Mouse (Mus musculus) cerebellum, adult (tissue): Measurements from ENCODE around the gene Dgat2.

Experiments
- ATAC-seq: cut with Nextera tagmentation; 2 replicates; pipeline ENCODE4 v1.9.2; 2017; ENCODE audit warnings: mild to moderate bottlenecking, moderate library complexity, mixed read lengths; ENCODE audit not compliant: insufficient number of reproducible peaks, low FRiP score, low TSS enrichment

Gene Dgat2

GRCm38 (mm10) chr7:99141919-99142606 lies 40.5 kb downstream of the Dgat2 start:
- no peak for ATAC-seq

DNA sequence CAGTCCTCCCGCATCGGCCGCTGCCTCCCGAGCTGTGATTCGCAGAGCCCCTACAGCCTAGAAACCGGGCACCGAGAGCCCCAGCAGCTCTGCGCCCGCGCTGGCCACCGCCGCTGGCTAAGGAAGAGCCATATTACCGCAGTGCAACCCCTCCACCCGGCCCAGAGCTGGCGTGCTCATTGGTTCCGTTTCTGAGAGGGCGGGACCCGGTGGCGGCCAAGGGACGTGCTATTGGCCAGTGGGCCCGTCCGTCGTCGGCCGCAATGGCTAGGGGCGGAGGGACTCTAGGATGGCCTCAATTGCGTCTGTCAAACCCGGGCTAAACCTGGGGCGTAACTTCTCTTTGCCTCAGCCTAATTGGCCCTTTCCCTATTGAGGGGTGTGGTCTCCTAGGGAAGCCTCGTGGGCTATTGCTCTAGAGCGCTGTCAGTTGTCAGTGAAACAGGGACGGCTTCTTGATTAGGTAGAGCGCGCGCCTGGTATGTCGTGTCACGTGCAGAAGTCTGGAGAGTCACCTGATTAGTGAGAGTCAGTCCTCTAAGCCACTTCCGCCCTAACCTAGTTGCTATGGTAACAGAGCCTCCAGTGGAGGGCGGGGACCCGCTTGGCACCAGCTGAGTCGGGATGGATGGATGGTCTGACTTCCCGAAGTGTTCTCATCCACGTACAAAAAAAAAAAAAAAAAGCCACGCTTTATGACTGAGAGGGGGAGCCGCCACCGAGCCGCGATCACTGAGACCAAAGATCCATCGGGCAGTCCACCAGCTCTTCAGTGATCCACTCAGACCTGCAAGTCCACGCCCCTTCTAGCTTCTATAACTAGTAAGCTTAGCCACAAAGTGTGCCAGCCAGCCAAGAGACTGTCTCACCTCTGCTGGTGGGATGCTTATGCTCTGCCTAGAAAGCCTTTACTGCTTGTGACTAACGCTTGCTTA lies 41.3 kb downstream of the Dgat2 start, which contains the start of gene Uvrag:
Gene Uvrag (minus strand): TSS at position 158 of the 935 bp plus-strand sequence.
- ATAC-seq, result peak; percentile 97

DNA sequence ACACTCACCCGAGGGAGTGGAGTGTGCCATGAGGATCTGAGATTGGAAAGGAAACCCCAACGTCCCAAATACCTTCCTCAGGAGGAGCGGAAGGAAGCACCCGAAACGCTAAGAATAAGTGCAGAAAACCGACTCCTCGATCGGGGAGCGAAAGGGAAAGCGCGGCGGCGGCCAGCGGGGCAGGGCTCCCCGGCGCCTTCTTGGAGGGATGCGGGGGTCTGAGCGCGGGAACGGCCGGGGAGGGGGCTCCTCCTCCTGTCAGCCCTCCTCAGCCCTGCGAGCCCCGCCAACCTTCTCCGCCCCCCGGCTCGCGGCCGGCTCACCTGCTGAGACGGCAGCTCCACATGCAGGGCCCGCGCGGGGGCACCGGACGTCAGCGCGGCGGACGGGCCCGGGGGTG lies 42.0 kb downstream of the Dgat2 start:
- no peak for ATAC-seq

DNA sequence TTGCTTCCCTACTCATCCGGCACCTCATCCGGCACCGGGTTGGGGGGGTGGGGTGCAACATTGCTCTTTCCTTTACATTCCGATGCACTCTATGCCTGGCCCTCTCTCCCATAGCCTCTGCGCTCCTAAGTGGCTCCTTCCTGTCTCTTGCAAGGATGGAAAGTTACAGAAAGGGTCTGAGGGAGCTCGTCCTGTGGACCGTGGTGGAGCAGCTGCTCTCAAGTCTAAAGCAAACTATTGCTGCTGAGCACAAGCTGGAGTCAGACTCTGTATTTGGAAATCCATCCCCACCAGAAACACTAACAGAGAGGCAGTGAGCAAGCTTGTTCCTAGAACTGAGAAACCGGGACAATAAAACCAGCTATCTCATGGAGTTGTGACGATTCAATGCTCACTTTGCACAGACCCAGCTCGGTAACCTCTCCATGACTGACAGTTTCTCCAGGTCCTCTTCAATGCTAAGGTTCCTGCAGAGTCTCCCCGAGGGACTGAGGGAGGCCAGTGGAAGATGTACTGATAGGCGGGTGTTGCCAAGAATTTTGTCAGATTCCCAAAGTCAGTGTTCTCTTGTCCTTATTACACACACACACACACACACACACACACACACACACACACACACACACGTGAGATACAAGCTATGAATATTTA lies 42.6 kb downstream of the Dgat2 start:
- no peak for ATAC-seq

DNA sequence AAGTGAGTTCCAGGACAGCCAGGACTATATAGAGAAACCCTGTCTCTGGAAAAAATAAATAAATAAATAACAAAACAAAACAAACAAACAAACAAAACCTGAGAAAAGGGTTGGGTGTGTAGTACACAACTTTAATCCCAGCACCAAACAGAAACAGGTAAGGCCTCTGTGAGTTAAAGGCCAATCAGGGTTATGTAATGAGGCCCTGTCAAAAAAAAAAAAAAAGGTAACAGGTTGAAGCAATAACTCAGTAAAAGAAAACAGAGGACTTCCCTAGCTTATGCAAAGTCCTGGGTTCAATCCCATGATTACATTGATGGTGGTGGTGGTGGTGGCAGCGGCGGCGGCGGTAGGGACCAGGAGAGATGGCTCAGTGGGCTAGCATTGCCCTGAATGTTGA lies 45.0 kb downstream of the Dgat2 start:
- ATAC-seq, result no peak

GRCm38 (mm10) chr7:99136789-99137188 lies 45.7 kb downstream of the Dgat2 start:
- ATAC-seq, result no peak

GRCm38 (mm10) chr7:99133811-99134402 lies 48.6 kb downstream of the Dgat2 start:
- no peak for ATAC-seq

GRCm38 (mm10) chr7:99132597-99132996 lies 49.9 kb downstream of the Dgat2 start:
- no peak for ATAC-seq

GRCm38 (mm10) chr7:99131819-99132353 lies 50.6 kb downstream of the Dgat2 start:
- no peak for ATAC-seq

GRCm38 (mm10) chr7:99128965-99129364 lies 53.6 kb downstream of the Dgat2 start:
- ATAC-seq, result no peak

DNA sequence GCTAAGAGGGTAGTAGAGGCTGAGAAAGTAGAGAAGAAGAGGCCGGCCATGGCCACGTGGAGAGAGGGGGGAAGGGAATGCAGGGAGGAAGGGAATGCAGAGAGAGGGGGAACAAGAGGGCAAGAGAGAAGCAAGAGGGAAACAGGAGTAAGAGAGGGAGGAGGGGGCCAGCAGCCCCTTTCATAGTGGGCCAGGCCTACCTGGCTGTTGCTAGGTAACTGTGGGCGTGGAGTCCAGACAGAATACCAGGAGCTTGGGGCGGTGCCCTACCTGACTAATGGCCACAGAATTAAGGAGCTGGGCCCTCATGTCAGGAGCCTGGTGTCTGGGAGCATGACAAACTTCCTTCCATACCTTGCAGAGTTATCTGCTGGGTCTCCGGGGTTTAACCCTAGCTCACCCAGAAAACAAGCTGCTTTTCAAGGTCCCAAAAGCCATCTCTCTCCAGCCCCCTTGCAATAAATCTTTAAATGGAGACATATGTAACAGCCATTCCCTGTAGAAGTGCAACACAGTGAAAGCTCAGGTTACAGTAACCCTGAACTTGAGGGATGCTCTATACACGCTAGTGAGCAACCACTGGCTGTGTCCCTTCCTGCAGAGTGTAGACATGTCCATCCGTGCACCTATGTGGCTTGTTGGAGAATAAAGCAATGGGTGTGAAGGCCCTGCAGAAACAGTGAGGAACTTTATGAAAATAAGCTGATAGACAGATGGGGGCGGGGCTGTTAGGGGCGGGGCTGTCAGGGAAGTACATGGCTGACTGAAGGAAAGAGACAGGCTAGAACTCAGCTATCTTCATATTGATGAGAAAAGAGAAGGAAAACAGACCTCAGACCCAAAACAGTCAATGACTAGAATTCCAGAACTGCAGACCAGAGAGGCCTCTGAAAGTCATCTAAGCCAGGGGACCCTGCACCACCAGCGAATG lies 54.2 kb downstream of the Dgat2 start:
- no peak for ATAC-seq

GRCm38 (mm10) chr7:99126057-99126456 lies 56.5 kb downstream of the Dgat2 start:
- no peak for ATAC-seq

DNA sequence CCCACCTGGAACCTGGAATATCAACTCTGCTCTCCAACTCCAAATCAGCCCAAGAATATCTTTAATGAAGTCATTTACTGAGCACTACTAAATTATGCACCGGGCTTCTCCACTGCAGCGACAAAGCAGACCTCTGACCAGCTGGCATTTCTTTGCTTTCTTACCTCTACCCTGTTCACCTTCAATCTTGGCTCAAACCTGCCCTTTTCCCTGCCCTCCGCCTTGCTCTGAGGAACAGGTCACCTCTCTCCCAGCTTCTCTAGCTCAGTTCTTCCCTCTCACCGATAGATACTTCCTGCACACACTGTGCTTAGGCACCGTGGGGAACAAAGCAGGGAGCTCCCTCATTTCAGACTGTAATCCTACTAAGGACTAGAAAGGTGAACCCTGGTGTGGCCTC lies 59.9 kb downstream of the Dgat2 start:
- ATAC-seq, result no peak

GRCm38 (mm10) chr7:99120865-99121521 lies 61.5 kb downstream of the Dgat2 start:
- no peak for ATAC-seq

DNA sequence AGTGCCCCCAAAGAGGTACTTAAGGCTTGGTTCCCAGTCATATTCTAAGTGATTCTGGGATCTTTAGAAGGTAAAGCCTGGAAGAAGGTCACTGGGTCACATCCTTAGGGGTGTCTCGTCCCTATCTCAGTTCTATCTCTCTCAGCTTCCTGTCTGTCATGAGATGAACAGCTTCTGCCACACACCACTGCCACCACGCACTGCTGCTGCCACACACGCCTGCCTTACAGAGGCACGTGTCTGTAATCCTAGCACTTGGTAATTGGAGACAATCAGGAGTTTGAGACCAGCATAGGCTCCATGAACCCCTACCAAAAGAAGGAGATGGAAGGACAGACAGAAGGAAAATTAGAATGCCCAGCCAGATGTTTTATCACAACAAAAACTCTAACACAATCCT lies 62.4 kb downstream of the Dgat2 start:
- ATAC-seq, result no peak

- no peak for ATAC-seq
Measured at GRCm38 (mm10) chr7:99116781-99117180, 65.7 kb downstream of the Dgat2 start.

DNA sequence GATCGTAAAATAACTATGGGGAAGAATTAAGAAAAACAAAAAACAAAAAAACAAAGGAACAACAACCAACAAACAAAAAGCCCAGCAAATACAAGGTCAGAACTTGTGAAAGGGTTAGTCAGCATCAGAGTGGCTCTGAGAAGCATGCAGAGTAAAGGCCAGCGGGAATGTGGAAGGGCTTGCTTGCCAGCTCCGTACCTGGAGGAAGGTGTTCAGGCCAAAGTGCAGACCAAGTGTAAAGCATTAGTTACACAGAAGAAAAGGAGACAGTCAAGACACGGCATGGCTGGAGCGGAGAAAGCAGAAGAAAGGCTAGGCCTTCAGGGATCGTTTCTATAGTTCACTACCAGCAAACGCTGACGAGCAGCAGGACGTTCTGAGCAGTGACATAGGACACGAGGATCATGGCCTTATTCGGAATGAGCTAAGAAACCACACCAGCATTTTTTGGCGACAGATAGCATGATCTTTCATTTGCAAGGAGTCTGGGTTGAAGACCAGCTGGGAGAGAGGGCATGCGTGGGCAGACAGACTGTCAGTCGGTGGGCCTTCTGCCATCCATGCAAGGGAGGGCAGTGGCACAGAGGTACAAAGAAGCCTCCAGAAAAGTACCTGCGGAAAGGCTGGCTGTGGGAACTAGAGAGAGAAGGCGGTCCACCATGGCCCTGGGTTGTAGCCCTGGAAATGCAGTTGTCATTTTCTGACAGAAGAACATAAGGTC lies 68.4 kb downstream of the Dgat2 start:
- ATAC-seq, result peak; percentile 75

DNA sequence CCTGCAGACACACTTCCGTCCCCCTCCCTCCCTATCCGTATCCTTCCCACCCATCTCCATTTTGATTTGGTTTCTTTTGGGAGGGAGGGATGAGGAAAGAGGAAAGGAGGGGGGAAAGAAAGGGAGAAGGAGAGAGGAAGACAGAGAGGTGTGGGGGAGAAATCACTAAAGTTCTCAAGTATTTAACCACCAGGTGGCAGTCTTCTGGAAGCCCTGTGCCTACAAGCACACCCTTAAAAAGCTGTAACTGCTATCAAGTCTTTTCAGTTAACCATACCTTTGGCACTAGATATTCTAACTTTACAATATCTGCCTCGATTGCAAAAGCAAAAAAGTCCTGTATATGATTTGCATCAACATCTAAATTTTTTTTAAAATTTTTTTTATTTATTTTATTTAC lies 75.0 kb downstream of the Dgat2 start:
- no peak for ATAC-seq
